Mouse (Mus musculus) myocyte (in vitro differentiated cells): Measurements from ENCODE around the gene Ybx3. TPM values are rescaled to one million over a fixed set of nuclear protein-coding genes. Genes with fewer than 3 reads are reported as not detected.

Experiments
- H3K27me3 ChIP-seq: one replicate; pipeline ENCODE4 v1.6.1; 2011; ENCODE audit not compliant: control insufficient read depth, insufficient read depth, insufficient read length
- H3K36me3 ChIP-seq: one replicate; pipeline ENCODE4 v1.6.1; 2011; ENCODE audit not compliant: control insufficient read depth, insufficient read depth
- H3K4me2 ChIP-seq: one replicate; pipeline ENCODE4 v1.6.1; 2011; ENCODE audit warnings: low read depth, control low read depth
- H3K4me3 ChIP-seq: one replicate; pipeline ENCODE4 v1.5.1; 2011; ENCODE audit warnings: mild to moderate bottlenecking, control low read depth, moderate library complexity
- H3K79me2 ChIP-seq: one replicate; pipeline ENCODE4 v1.6.1; 2011; ENCODE audit not compliant: control insufficient read depth, insufficient read depth
- H3ac ChIP-seq: one replicate; pipeline ENCODE4 v1.6.1; 2011; ENCODE audit not compliant: control insufficient read depth, insufficient read length
- CEBPB ChIP-seq: IDR thresholded peaks from 2 replicates; pipeline ENCODE4 v1.6.1; 2011; ENCODE audit warnings: mild to moderate bottlenecking, moderate library complexity; ENCODE audit not compliant: poor library complexity, insufficient read depth, severe bottlenecking
- E2F4 ChIP-seq: IDR thresholded peaks from one replicate; pipeline ENCODE4 v1.6.1; 2011; ENCODE audit warnings: mild to moderate bottlenecking, control low read depth, moderate library complexity; ENCODE audit not compliant: insufficient read depth
- MAX ChIP-seq: IDR thresholded peaks from one replicate; pipeline ENCODE4 v1.6.1; 2011; ENCODE audit warnings: low read depth, mild to moderate bottlenecking, control low read depth
- MYOD1 ChIP-seq, 3 experiments: IDR thresholded peaks; one replicate each; pipeline ENCODE4 v1.6.1; 2011; ENCODE audit warnings: control low read depth in 2 of 3, low read depth in 2 of 3, mild to moderate bottlenecking in 2 of 3, moderate library complexity in 1 of 3; ENCODE audit not compliant: insufficient read length in 2 of 3, control insufficient read depth in 1 of 3
- MYOG ChIP-seq, 3 experiments: IDR thresholded peaks; one replicate each; pipeline ENCODE4 v1.6.1; 2011; ENCODE audit warnings: control low read depth in 2 of 3, low read depth in 2 of 3, mild to moderate bottlenecking in 2 of 3; ENCODE audit not compliant: insufficient read length in 2 of 3, control insufficient read depth in 1 of 3, insufficient read depth in 1 of 3
- POLR2A ChIP-seq: IDR thresholded peaks from one replicate; pipeline ENCODE4 v1.6.1; 2011; ENCODE audit warnings: low read depth, mild to moderate bottlenecking, control low read depth, moderate library complexity; ENCODE audit not compliant: insufficient read length
- POLR2AphosphoS2 ChIP-seq: IDR thresholded peaks from one replicate; pipeline ENCODE4 v1.6.1; 2011; ENCODE audit warnings: low read depth, control low read depth; ENCODE audit not compliant: insufficient read length
- REST ChIP-seq: IDR thresholded peaks from one replicate; pipeline ENCODE4 v1.6.1; 2011; ENCODE audit warnings: mild to moderate bottlenecking, control low read depth, moderate library complexity; ENCODE audit not compliant: insufficient read depth, insufficient read length
- SRF ChIP-seq: IDR thresholded peaks from one replicate; pipeline ENCODE4 v1.6.1; 2011; ENCODE audit warnings: low read depth; ENCODE audit not compliant: control insufficient read depth, insufficient read length
- TCF12 ChIP-seq: IDR thresholded peaks from one replicate; pipeline ENCODE4 v1.6.1; 2011; ENCODE audit warnings: mild to moderate bottlenecking, control low read depth; ENCODE audit not compliant: poor library complexity, insufficient read depth, severe bottlenecking
- TCF3 ChIP-seq: IDR thresholded peaks from one replicate; pipeline ENCODE4 v1.6.1; 2011; ENCODE audit warnings: low read depth, control low read depth; ENCODE audit not compliant: insufficient read length
- USF1 ChIP-seq: IDR thresholded peaks from one replicate; pipeline ENCODE4 v1.6.1; 2011; ENCODE audit warnings: low read depth, mild to moderate bottlenecking, control low read depth, moderate library complexity
- polyA plus RNA-seq: library from polyadenylated mRNA; unstranded; fragments of >200 nt; fragmentation: generic; extraction: Trizol; gene quantifications from one replicate; pipeline ENCODE4 v1.2.1, GENCODE M21; 2012; ENCODE audit warnings: missing spikeins

Ybx3 gene
- polyA plus RNA-seq, 1 experiment, result 768 TPM

GRCm38 (mm10) chr6:131396650-131397049 lies 8.4 kb upstream of the Ybx3 start:
- H3K27me3 ChIP-seq, result no peaks in the 10 kb centered on the region
- no peak overlapping the region for H3ac ChIP-seq
- no peaks in the 10 kb centered on the region for H3K79me2 ChIP-seq
- TF ChIP-seq MYOG (IDR thresholded peaks at IDR 0.05; ENCODE audit: control insufficient read depth in 1 of 3, insufficient read depth in 1 of 3, insufficient read length in 2 of 3, low read depth in 2 of 3) (peak in 1 of 3 experiments; percentile 16), TCF3 (peak; percentile 11), MYOD1 (IDR thresholded peaks at IDR 0.05; ENCODE audit: control insufficient read depth in 1 of 3, insufficient read length in 2 of 3, low read depth in 2 of 3) (peak; percentile 72 to 90 (median 84)), MAX (no peak), TCF12 (no peak)
- H3K4me3 ChIP-seq, result no peak overlapping the region
- H3K36me3 ChIP-seq, result no peaks in the 10 kb centered on the region
- H3K4me2 ChIP-seq, result no peak overlapping the region

- Histone ChIP-seq H3K79me2 (no peaks in the 10 kb centered on the region), H3K27me3 (no peaks in the 10 kb centered on the region), H3ac (no peak overlapping the region), H3K4me3 (no peak overlapping the region), H3K4me2 (no peak overlapping the region), H3K36me3 (no peaks in the 10 kb centered on the region)
- no peak for TF ChIP-seq USF1
- no peak for TF ChIP-seq SRF
- no peak for TF ChIP-seq POLR2A
- no peak for TF ChIP-seq MYOG (IDR thresholded peaks at IDR 0.05; ENCODE audit: control insufficient read depth in 1 of 3, insufficient read depth in 1 of 3, insufficient read length in 2 of 3, low read depth in 2 of 3)
- TF ChIP-seq POLR2AphosphoS2, result no peak
- no peak for TF ChIP-seq MYOD1 (IDR thresholded peaks at IDR 0.05; ENCODE audit: control insufficient read depth in 1 of 3, insufficient read length in 2 of 3, low read depth in 2 of 3)
- no peak for TF ChIP-seq CEBPB
- TF ChIP-seq TCF12, result no peak
- no peak for TF ChIP-seq REST
- TF ChIP-seq TCF3, result no peak
- TF ChIP-seq E2F4, result no peak
- no peak for TF ChIP-seq MAX
Measured at GRCm38 (mm10) chr6:131393873-131394660, 5.8 kb upstream of the Ybx3 start.

GRCm38 (mm10) chr6:131387221-131388039 lies 846 bp downstream of the Ybx3 start:
- peaks cover 60% of the 10 kb centered on the region for H3K79me2 ChIP-seq
- TF ChIP-seq POLR2A, result peak; percentile 37
- peak; percentile 34 to 78 (median 61) for TF ChIP-seq MYOD1 (IDR thresholded peaks at IDR 0.05; ENCODE audit: control insufficient read depth in 1 of 3, insufficient read length in 2 of 3, low read depth in 2 of 3)
- peak; percentile 68 for TF ChIP-seq CEBPB
- TF ChIP-seq MAX, result no peak
- TF ChIP-seq MYOG (IDR thresholded peaks at IDR 0.05; ENCODE audit: control insufficient read depth in 1 of 3, insufficient read depth in 1 of 3, insufficient read length in 2 of 3, low read depth in 2 of 3), result peak; percentile 13 to 86 (median 17)
- no peak for TF ChIP-seq TCF12
- TF ChIP-seq USF1, result peak; percentile 31
- no peak for TF ChIP-seq E2F4
- no peak for TF ChIP-seq REST
- TF ChIP-seq POLR2AphosphoS2, result peak; percentile 60
- TF ChIP-seq SRF, result no peak
- no peak for TF ChIP-seq TCF3
- peak overlapping the region; percentile 91 for H3ac ChIP-seq
- H3K4me3 ChIP-seq, result peak overlapping the region; percentile 92
- H3K36me3 ChIP-seq, result peaks cover 6% of the 10 kb centered on the region
- H3K4me2 ChIP-seq, result peak overlapping the region; percentile 93
- H3K27me3 ChIP-seq, result no peaks in the 10 kb centered on the region

GRCm38 (mm10) chr6:131386416-131387019 lies 1.8 kb downstream of the Ybx3 start:
- Histone ChIP-seq H3K4me3 (peak overlapping the region; percentile 92), H3K4me2 (peak overlapping the region; percentile 93), H3K27me3 (no peaks in the 10 kb centered on the region), H3K36me3 (peaks cover 6% of the 10 kb centered on the region), H3K79me2 (peaks cover 69% of the 10 kb centered on the region), H3ac (no peak overlapping the region)
- no peak for TF ChIP-seq POLR2AphosphoS2
- no peak for TF ChIP-seq TCF3
- no peak for TF ChIP-seq E2F4
- no peak for TF ChIP-seq MYOD1 (IDR thresholded peaks at IDR 0.05; ENCODE audit: control insufficient read depth in 1 of 3, insufficient read length in 2 of 3, low read depth in 2 of 3)
- no peak for TF ChIP-seq POLR2A
- TF ChIP-seq CEBPB, result no peak
- no peak for TF ChIP-seq USF1
- no peak for TF ChIP-seq REST
- no peak for TF ChIP-seq TCF12
